Mouse (Mus musculus) E14TG2a.4 (cell line): ENCODE results near the gene Magi1.

Experiments
- CTCF ChIP-seq: conservative IDR thresholded peaks from 2 replicates; pipeline ENCODE4 v1.5.1; 2014; ENCODE audit warnings: low read length
- NANOG ChIP-seq: IDR thresholded peaks from 2 replicates; pipeline ENCODE4 v1.6.1; 2014; ENCODE audit warnings: borderline replicate concordance, low read length, mixed read lengths
- POU5F1 ChIP-seq: IDR thresholded peaks from 2 replicates; pipeline ENCODE4 v1.6.1; 2014; ENCODE audit warnings: low read length, borderline replicate concordance

- TF ChIP-seq CTCF, result no peak
- no peak for TF ChIP-seq POU5F1
- peak; percentile 58; the same call in 1 of the 2 replicates for TF ChIP-seq NANOG
These were observed 25.9 kb downstream of the Magi1 start for GRCm38 (mm10) chr6:94257831-94258173.
